Mouse (Mus musculus) v-Abl transformed pro-B cells (cell line): ENCODE measurements around the gene G6pc.
"Not testable (repeated sequence)": the region's sequence is repeated elsewhere in the genome, so short reads cannot be mapped to it uniquely, and the experiment has no call there.

Source experiments
- in situ Hi-C, 2 experiments: fragments of 400-800 bp; cut with MboI; formaldehyde crosslinking; loops; one replicate each; pipeline ENCODE4 v1.15.1; 2025; ENCODE audit not compliant: unreplicated experiment in 2 of 2

G6pc gene

DNA sequence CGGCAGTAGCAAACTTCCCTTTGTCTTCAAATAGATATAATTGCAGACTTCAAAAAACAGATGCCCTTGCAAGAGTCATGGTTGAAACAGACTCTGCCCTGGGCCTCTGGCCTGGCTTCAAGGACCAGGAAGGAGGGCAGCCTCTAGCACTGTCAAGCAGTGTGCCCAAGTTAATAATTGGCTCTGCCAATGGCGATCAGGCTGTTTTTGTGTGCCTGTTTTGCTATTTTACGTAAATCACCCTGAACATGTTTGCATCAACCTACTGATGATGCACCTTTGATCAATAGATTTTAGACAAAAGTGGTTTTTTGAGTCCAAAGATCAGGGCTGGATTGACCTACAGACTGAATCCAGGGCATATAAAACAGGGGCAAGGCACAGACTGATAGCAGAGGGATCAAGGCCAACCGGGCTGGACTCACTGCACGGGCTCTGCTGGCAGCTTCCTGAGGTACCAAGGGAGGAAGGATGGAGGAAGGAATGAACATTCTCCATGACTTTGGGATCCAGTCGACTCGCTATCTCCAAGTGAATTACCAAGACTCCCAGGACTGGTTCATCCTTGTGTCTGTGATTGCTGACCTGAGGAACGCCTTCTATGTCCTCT is at the start of gene G6pc:
G6pc (plus strand) TSS at position 236 of the 610 bp plus-strand sequence.
- in situ Hi-C loops = no loop called here

DNA sequence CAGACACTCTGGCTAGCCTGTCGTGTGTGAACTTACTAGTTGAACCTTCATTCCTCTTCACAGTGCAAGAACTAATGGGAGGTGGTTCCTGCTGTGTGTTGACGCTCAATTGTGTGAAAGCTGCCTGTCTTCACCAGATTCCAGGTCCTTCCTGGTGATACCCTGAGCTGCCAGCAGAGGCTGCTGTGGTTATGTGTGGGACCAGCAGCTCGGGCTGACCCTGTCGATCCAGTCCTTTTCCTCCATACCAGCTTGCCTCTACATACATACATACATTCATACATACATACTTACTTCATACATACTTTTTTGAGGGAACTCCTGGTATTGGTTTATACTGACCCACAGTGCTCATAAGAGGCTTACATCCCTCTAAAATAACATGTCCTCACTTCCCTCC is 43.8 kb upstream of the G6pc start:
- in situ Hi-C loops = loop anchor here (5.0 to 10.0 kb wide), 2 partner anchors 74 to 111 kb away; no protein-coding TSS in a partner anchor

DNA sequence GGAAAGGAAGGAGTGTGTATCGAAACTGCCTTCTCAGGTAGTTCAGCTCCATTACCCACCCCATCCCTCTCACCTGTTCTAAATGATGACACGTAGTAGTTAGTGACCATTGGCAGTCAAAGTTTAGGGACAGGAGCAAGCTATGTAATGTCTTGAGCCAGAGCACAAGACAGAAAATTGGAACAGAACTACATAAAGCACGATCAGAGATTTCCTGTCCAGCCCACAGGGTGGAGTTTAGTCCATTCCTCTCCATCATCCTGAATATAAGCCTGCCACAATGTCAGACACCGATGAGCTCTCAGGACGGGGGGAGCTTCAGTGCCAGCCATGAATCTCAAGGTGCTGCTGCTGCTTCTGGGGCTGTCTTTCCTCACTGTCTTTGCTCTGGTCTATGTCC is 42.6 kb upstream of the G6pc start, which contains the start of gene Aoc2:
Aoc2 (plus strand) TSS at position 301 of the 400 bp plus-strand sequence.
- in situ Hi-C loops = loop anchor here (5.0 to 10.0 kb wide), 2 partner anchors 73 to 110 kb away; no protein-coding TSS in a partner anchor

DNA sequence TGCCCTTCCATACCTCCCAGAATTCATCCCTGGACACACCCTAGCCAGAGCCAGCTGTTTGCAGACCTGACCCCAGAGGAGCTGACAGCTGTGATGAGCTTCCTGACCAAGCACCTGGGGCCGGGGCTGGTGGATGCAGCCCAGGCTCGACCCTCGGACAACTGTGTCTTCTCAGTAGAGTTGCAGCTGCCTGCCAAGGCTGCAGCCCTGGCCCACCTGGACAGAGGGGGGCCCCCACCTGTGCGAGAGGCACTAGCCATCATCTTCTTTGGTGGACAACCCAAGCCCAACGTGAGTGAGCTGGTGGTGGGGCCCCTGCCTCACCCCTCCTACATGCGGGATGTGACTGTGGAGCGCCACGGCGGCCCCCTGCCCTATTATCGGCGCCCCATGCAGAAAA is 42.2 kb upstream of the G6pc start:
- in situ Hi-C loops = loop anchor here in 1 of 2 experiments (10.0 kb wide), 1 partner anchor 110 kb away; no protein-coding TSS in a partner anchor

DNA sequence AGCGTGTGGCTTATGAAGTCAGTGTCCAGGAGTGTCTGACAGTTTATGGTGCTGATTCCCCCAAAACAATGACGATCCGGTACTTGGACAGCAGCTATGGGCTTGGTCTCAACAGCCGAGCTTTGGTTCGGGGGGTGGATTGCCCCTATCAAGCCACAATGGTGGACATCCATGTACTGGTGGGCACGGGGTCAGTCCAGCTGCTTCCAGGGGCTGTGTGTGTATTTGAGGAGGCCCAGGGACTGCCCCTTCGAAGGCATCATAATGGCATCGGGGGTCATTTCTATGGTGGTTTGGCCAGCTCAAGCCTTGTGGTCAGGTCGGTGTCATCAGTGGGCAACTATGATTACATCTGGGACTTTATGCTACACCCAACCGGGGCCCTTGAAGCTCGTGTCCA is 41.2 kb upstream of the G6pc start:
- in situ Hi-C loops = loop anchor here in 1 of 2 experiments (10.0 kb wide), 1 partner anchor 109 kb away; no protein-coding TSS in a partner anchor

DNA sequence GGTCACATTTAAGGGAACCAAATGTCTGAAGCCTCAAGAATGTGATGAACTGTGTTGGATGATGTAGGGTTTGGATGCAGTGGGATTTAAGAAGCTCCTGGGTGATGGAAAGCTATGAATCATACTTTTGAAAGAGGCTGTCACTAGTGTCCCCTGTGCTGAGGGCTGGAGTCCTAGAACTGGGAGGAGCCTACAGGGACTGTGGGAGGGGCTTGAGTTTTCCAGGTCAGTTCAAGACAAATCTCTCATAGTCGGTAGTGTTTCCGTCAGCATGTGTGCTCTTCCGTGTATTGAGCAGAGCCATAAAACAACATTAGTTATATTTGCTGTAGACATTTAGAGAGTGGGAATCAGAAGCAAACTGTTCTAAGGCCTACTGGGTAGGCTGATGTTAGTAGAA is 40.0 kb upstream of the G6pc start:
- in situ Hi-C loops = loop anchor here in 1 of 2 experiments (10.0 kb wide), 1 partner anchor 107 kb away; no protein-coding TSS in a partner anchor

DNA sequence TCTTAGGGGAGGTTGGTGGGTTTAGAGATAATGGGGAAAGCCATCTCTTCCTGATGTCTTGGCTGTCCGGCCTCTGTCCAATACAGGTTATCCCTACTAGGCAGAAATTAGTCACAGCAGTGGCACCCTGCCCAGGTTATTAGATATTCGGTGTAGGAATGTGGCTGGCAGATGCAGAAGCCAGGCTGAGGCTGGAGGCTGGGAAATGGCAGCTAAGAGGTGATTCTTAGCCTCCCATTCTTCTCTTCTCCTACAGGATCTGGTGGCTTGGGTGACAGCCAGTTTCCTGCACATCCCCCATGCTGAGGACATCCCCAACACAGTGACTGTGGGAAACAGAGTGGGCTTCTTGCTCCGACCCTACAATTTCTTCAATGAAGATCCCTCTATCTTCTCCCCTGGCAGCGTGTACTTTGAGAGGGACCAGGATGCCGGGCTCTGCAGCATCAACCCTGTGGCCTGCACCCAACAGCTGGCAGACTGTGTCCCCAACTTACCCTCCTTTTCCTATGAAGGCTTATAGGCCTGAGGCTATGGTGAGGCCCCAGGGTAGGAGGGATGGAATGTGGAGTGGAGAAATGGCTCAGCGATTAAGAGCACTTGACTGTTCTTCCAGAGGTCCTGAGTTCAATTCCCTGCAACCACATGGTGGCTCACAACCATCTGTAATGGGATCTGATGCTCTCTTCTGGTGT is 38.3 kb upstream of the G6pc start:
- in situ Hi-C loops = loop anchor here in 1 of 2 experiments (10.0 kb wide), 1 partner anchor 106 kb away; no protein-coding TSS in a partner anchor

DNA sequence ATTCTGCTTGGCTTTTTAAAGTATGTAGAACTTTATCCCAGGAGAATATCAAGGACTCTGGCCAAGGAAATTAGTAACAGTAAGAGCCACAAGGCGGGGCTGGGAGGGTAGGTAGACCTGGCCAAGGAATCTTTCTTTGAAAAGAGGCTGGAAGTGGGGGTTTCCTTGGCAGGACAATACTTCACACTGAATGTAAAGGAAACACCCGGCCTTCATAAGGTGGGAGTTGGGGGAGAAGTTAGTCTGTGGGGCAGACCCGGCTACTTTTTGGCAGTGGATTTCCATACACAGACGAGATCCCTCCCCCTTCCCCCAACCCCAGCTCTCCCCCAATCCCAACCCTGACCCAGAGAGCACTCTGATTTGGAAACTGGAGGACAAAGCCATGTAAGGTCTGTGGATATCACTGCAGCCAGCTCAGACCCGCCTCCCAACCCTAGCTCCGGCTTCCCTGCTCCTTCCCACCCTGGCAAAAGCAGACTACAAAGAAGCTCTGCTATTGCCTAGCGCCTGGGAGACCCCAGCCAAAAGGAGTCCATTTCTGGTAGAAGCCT is 36.9 kb upstream of the G6pc start, which contains the start of gene Aoc3:
Aoc3 (plus strand) TSS at position 235 of the 554 bp plus-strand sequence.
- in situ Hi-C loops = no loop called here

DNA sequence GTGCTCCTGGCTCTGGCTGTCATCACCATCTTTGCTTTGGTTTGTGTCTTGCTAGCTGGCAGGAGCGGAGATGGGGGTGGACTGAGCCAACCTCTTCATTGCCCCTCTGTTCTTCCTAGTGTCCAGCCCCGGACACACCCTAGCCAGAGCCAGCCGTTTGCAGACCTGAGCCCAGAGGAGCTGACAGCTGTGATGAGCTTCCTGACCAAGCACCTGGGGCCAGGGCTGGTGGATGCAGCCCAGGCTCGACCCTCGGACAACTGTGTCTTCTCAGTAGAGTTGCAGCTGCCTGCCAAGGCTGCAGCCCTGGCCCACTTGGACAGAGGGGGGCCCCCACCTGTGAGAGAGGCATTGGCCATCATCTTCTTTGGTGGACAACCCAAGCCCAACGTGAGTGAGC is 36.4 kb upstream of the G6pc start:
- in situ Hi-C loops = not testable (repeated sequence)

DNA sequence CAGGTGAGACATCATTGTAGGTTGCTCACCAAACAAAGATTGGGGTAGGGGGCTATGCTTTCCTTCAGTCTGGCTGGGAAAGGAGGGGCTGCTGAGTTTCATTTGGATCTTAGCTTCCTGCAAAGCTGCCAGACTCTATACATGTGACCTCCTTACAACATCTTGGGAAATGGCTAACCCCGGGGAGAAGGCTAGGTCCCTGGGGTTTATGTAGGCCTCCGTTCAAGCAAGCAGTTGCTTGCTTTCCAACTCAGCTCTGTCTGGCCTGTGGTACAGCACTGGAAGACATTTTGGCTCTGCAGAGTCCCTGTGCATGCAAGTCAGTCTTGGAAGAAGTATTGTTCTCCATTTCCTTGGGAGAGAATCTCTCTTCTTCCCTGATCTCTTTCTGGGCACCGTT is 34.8 kb upstream of the G6pc start:
- in situ Hi-C loops = no loop called here

DNA sequence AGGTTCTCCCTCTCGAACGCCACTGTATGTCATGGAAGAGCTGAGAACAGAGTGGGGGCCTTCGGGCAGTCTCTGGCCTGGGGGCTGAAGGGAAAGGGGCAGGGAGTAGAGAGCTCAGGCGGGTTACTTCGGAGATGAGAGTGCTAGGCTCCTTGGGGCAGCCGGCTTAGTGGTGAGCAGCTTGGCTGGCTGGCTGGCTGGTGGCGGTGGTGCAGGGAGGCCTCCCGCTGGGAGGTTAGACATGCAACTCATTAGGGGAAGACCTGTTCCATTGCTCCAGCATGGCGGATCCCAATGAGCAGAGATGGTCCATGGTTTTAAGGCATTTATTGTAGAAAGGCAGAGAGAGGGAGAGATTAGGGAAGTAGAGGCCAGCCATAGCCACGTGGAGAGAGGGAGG is 33.3 kb upstream of the G6pc start:
- in situ Hi-C loops = no loop called here

DNA sequence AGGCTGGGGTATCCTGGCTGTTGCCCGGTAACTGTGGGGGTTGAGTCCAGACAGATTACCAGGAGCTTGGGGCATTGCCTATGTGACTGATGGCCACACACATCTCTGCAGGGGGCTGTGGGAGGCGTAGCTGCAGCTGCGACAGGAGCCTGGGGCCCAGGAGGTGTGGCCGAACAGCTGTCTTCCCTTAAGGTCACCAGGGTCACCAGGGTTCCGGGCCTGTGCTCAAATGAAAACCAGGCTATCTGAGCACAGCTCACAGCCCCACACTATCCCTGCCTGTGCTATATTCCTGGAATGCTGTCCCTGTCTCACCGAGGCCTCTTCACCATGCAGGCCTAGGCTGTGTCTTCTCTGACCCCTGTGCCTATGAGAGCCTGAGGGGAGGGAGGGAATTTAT is 32.8 kb upstream of the G6pc start:
- in situ Hi-C loops = no loop called here

DNA sequence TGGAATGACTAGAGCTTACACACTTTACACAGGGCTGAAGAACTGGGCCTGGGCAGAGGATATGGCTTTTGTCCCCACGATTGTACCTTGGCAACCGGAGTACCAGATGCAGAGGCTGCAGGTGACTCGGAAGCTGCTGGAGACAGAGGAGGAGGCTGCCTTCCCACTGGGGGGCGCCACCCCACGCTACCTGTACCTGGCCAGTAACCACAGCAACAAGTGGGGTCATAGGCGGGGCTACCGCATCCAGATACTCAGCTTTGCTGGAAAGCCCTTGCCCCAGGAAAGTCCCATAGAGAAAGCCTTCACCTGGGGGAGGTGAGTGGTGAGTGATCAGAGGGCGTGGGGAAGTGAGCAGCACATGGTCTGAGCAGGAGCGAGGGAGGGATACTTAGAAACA is 31.7 kb upstream of the G6pc start:
- in situ Hi-C loops = no loop called here

DNA sequence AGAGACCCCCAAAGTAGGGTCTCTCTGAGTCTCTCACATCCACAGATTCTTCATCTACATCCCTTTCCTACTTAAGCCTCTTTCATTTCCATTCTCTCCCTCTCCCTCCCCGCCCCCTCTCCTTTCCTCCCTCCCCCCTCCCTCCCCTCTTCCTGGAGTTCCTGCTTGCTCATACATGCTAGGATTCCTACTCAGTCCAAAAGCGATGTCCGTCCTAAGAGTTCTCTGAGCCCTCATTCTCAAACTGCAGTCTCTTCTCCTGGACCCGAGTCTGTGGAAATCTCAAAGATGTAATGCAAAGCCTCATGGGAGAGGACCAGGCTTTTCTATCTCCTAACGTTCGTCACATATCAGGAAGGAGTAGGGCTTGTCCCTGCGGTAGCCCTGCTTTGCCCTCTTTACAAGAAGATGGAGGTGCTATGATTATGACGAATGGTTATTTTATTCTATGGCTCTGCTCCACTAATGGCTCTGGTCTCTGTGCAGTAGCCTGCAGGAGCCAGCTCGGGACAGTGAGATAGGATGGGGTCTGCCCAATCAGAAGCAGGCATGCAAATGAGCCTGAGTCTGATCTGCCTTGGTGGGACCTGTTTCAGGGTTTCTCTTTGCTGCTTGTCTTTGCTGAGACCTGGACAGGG is 29.1 kb upstream of the G6pc start:
- in situ Hi-C loops = no loop called here

DNA sequence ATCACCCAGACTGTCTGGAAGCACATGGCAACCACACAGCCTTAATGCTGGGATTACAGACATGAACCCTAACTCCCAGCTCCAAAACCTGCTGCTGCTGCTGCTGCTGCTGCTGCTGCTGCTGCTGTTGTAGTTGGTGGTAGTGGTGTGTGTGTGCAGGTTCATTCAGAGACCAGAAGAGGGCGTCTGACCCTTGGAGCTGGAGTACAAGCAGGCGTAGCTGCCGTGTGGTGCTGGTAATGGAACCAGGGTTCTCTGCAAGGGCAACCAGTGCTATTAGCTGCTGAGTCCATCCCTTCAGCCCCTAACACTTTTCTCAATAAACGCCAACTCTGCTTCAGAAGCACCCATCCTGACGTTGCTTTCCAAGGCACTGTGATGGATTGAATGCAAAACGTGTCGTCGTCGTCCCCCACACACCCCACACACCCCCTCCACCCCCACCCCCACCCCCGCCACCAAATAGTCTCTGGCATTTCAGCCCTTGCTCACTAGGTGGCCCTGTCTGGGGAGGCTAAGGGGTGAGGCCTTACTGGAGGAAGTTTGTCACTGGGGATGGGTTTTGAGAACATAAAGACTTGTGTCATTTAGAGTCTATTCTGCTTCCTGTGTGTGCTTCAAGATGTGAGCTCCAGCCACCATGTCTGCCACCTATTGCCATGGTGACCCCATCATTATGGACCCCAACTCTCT is 20.1 kb upstream of the G6pc start:
- in situ Hi-C loops = no loop called here

DNA sequence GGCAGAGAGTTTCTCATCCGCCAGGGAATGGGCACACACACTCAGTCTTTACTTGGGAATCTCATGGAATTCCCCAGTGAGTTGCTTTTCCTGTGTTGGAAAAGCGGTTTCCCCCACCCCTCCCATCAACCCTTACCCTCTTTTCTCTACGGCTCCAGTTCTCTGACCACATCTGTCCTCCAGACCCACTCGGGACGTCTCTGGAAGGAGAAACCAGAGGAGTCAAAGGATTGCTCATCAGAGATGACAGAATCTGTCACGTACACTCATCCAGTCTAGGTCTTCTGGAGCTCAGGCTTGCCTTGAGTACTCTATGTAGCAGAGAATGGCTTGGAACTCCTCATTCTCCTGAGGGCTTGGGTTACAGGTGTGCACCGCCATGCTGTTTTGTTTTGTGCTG is 18.6 kb upstream of the G6pc start:
- in situ Hi-C loops = no loop called here

DNA sequence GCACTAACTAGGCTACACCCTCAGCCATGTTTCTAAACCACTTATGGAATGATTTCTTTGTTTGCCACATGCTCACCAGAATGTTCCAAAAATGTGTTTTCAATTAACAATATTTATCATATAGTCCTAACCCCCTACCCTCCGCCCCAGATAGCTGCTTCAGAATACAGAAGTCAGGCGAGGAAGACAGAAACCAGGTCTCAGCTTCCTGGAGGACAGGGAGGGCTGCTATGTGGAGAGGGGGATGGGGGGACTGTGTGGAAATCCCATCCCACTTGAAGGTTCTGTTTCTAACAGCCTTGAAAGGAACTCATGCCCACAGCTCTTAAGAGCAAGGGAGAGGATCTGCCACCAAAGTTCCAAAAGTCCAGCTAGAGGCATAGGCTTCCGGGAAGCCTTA is 18.1 kb upstream of the G6pc start:
- in situ Hi-C loops = no loop called here

DNA sequence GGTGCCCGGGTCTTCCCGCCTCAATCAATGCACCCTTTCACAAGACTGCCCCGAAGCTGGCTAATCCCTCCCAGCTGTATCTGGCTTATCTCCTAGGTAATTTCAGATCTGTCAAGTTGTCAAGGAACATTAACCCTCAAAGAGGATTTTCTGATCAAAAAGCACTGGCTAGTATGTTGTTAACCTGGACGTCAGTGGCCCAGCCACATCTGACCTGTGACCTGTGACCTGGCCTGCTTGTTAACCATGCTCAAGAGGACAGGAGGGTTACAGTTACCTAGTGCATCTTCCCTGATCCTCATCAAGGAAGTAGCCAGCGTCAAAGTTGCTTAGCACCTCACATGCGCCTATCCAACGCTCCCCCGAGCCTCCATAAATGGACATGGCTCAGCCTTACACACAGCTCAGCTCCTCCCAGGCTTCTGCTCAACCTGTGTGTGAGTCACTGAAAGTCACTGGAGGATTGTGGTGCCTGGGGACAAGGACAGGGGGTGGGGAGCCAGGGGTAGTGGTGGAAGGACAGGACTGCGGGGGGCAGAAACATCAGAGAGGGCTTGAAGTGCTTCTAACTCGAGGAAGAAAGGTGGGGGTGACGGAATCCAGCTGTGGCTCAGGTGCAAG is 16.2 kb upstream of the G6pc start:
- in situ Hi-C loops = no loop called here

DNA sequence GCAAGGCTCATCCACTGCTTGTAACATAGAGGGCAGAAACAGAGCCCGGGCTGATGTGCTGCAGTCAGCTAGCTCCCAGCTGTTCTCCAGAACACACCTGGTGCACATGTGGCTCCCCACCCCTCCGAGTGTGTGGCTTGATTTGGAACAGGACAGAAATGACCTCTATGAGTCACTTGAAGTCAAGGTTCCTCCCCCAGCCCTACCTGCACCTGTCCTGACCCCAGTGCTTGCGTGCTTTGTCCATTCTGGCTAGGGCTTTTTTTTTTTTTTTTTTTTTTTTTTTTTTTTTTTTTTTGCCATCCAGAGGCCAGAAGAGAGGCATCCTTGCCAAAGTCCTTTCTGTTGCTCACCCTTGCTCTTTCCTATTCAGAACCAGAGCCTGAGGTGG is 15.6 kb upstream of the G6pc start:
- in situ Hi-C loops = no loop called here

DNA sequence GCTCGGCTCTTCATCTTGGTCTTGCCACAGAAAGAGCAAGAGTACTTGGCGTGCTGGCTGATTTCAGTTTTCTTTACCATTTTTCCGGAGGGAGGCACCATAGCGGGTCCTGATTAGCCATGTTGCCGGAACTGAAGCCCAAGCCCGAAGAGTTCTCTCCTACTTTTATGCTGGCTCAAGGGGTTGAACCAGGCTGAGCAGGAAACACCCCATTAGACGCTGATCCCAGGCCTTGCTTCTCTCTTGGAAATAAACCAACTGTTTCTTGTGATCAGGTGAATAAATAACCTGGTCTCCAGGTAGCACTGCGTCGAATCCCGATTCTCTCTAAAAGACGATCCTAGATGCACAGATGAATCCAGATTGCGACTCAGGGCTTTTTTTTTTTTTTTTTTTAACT is 13.9 kb upstream of the G6pc start:
- in situ Hi-C loops = no loop called here
